Mouse (Mus musculus): ENCODE measurements at regions not wholly inside any gene's neighbourhood (a gene's known extent, or its start where the extent isn't known, plus 50 kb on each side); places are given as distances from the start of the nearest gene placed in this dataset. TPM values are rescaled to one million over a fixed set of nuclear protein-coding genes. Genes with fewer than 3 reads are reported as not detected.
"Not testable (repeated sequence)": the region's sequence is repeated elsewhere in the genome, so short reads cannot be mapped to it uniquely, and the experiment has no call there.

DNA sequence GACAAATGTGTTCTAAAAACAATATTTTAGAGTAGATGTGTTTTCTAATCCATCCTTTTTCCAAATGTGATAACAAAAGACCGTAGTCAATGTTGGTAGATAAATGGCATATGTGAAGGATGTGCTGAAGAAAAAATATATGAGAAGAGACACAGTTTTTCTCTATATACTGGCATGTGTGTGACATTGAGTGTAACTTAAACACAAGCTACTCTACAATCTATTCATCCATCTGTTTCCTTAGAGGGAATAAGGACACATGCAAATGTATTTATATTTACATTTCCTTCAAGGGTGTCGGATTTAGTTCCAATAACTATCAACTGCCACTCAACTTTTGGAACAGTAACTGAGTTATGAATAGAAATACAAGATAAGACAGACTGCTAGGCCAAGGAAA is 149.7 kb upstream of the Klhl1 start:
- no peaks in the 10 kb centered on the region for H3K4me1 ChIP-seq (replicated peaks; ENCODE audit: insufficient read depth, low read length)
- H3K27ac ChIP-seq = no peak overlapping the region
- H3K36me3 ChIP-seq (ENCODE audit: insufficient read depth, low read length) = no peaks in the 10 kb centered on the region
- TF ChIP-seq CTCF (IDR thresholded peaks at IDR 0.05; ENCODE audit: low read depth) = no peak
- DNase-seq (ENCODE audit: low spot score) (no peak), ATAC-seq (replicated peaks; ENCODE audit: low FRiP score, low read depth) (no peak)
- WGBS = 80% methylated on average over 2 of the region's 2 CpGs
- no peak overlapping the region for H3K4me2 ChIP-seq (ENCODE audit: low read length)
- H3K9ac ChIP-seq (ENCODE audit: low read depth, low read length) = no peak overlapping the region
- H3K4me3 ChIP-seq (replicated peaks; ENCODE audit: low read depth, low read length) = no peak overlapping the region
- H3K27me3 ChIP-seq (ENCODE audit: insufficient read depth, low read length) = no peaks in the 10 kb centered on the region
- no peaks in the 10 kb centered on the region for H3K9me3 ChIP-seq (replicated peaks; ENCODE audit: low read length)

DNA sequence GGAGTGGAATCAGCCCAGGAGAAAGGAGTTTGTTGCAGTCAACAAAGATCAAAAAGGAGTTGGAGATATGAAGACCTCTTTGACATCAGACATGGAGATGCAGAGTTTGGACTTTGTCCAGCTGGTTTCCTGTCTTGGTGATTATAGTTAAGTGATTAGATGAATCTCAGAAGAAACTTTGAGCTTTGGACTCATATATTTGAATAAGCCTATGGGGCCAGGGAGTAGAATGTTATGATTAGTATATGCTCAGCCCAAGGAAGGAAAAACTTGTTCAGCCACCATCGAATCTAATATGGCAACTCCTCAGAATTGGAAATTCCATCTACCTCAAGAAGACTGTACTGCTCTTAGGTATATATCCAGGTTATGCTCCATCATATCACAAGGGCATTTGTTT is 137.6 kb upstream of the Klhl1 start:
- no peaks in the 10 kb centered on the region for H3K4me1 ChIP-seq (replicated peaks; ENCODE audit: insufficient read depth, low read length)
- H3K36me3 ChIP-seq (ENCODE audit: insufficient read depth, low read length) = no peaks in the 10 kb centered on the region
- DNase-seq (ENCODE audit: low spot score) = no peak
- H3K27ac ChIP-seq = no peak overlapping the region
- no peak overlapping the region for H3K4me2 ChIP-seq (ENCODE audit: low read length)
- WGBS = 96% methylated on average over 1 of the region's 1 CpGs
- TF ChIP-seq CTCF (IDR thresholded peaks at IDR 0.05; ENCODE audit: low read depth) = no peak
- H3K9ac ChIP-seq (ENCODE audit: low read depth, low read length) = no peak overlapping the region
- H3K9me3 ChIP-seq (replicated peaks; ENCODE audit: low read length) = no peaks in the 10 kb centered on the region
- H3K4me3 ChIP-seq (replicated peaks; ENCODE audit: low read depth, low read length) = no peak overlapping the region
- ATAC-seq (replicated peaks; ENCODE audit: low FRiP score, low read depth) = no peak
- no peaks in the 10 kb centered on the region for H3K27me3 ChIP-seq (ENCODE audit: insufficient read depth, low read length)

DNA sequence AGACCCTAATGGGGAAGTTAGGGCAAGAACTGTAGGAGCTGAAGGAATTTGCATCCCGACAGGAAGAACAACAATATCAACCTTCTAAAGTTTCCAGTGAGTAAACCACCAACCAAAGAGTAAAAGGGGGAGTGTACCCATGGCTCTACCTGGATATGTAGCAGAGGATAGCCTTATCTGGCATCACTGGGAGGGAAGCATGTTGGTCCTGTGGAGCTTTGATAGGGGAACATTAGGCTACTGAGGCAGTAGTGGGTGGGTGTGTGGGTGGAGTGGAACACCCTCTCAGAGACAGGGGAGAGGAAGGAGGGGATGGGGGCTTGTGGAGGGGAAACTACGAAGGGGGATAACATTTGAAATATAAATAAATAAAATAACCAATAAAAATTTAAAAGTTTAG is 111.4 kb upstream of the Klhl1 start:
- Histone ChIP-seq H3K4me2 (ENCODE audit: low read length) (no peak overlapping the region), H3K9me3 (replicated peaks; ENCODE audit: low read length) (no peaks in the 10 kb centered on the region), H3K4me3 (replicated peaks; ENCODE audit: low read depth, low read length) (no peak overlapping the region), H3K4me1 (replicated peaks; ENCODE audit: insufficient read depth, low read length) (no peaks in the 10 kb centered on the region), H3K9ac (ENCODE audit: low read depth, low read length) (no peak overlapping the region), H3K27ac (no peak overlapping the region), H3K36me3 (ENCODE audit: insufficient read depth, low read length) (no peaks in the 10 kb centered on the region), H3K27me3 (ENCODE audit: insufficient read depth, low read length) (no peaks in the 10 kb centered on the region)
- no peak for DNase-seq (ENCODE audit: low spot score)
- no peak for TF ChIP-seq CTCF (IDR thresholded peaks at IDR 0.05; ENCODE audit: low read depth)
- WGBS = 79% methylated on average over 2 of the region's 2 CpGs
- no peak for ATAC-seq (replicated peaks; ENCODE audit: low FRiP score, low read depth)

DNA sequence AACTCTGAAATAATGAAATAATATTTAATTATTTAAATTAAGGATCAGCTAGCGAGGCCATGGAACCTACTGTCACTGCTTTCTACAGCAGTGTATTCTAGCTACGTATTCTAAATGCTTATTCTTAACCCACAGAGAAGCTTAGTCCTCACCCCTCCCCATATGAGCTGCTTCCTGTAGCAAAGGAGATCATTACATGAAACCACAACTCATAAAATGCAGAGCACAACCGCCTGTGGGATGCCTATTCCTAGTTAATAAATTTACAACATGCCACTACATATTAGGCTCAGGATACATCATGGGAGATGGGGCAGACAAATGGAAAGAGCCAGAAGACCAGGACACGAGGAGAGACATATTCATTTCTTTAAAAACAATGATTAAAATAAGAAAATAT is 87.8 kb upstream of the Klhl1 start:
- 60% methylated on average over 4 of the region's 4 CpGs for WGBS
- no peaks in the 10 kb centered on the region for H3K4me1 ChIP-seq (replicated peaks; ENCODE audit: insufficient read depth, low read length)
- no peak for TF ChIP-seq CTCF (IDR thresholded peaks at IDR 0.05; ENCODE audit: low read depth)

DNA sequence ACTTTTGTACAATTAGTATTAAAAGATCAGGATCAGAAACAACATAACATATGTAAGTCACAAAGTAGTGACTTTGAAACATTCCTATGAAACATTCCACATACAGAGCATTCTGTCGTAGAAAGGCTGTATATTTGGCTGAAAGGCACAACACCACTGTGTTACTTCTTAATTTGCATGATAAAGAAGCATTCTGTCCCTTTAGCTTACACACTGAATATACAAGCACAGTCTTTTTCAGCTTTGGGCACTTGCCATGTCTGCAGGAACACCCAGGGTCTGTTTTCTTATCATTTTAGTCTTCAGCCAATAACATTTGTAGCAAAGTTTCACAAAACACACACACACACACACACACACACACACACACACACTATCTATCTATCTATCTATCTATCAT is 82.2 kb upstream of the Klhl1 start:
- H3K4me2 ChIP-seq (ENCODE audit: low read length); H3K27me3 ChIP-seq (ENCODE audit: insufficient read depth, low read length); H3K27ac ChIP-seq; DNase-seq (ENCODE audit: low spot score); ATAC-seq (replicated peaks; ENCODE audit: low FRiP score, low read depth); H3K4me3 ChIP-seq (replicated peaks; ENCODE audit: low read depth, low read length); H3K9me3 ChIP-seq (replicated peaks; ENCODE audit: low read length); H3K36me3 ChIP-seq (ENCODE audit: insufficient read depth, low read length); H3K4me1 ChIP-seq (replicated peaks; ENCODE audit: insufficient read depth, low read length); H3K9ac ChIP-seq (ENCODE audit: low read depth, low read length): not testable (repeated sequence)
- 67% methylated on average over 1 of the region's 1 CpGs for WGBS

More for the DNA sequence above, 87.8 kb upstream of the Klhl1 start:
- Histone ChIP-seq H3K36me3 (ENCODE audit: insufficient read depth, low read length) (no peaks in the 10 kb centered on the region), H3K9ac (ENCODE audit: low read depth, low read length) (no peak overlapping the region), H3K9me3 (replicated peaks; ENCODE audit: low read length) (no peaks in the 10 kb centered on the region), H3K27me3 (ENCODE audit: insufficient read depth, low read length) (no peaks in the 10 kb centered on the region), H3K4me3 (replicated peaks; ENCODE audit: low read depth, low read length) (no peak overlapping the region), H3K27ac (no peak overlapping the region), H3K4me2 (ENCODE audit: low read length) (no peak overlapping the region)
- DNase-seq (ENCODE audit: low spot score) (no peak), ATAC-seq (replicated peaks; ENCODE audit: low FRiP score, low read depth) (no peak)

DNA sequence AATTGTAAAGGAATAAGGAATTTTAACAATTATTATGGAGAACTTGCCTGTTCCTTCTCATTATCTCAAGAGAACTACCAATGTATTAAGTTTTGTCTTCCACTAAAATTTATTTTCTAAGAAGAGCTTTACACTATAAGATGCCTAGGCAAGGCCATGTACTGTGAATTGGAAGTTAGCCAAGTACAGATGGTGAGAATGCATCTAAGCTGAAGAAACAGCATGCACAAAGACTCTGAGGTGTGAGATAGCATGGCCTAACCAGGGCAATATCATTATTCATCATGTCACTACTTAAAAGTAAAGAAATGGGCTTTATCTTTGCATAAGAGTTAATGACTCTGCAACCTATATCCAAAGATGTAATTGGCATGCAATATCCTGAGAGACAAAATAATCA is 73.1 kb upstream of the Klhl1 start:
- DNase-seq (ENCODE audit: low spot score) = no peak
- no peak overlapping the region for H3K9ac ChIP-seq (ENCODE audit: low read depth, low read length)
- H3K9me3 ChIP-seq (replicated peaks; ENCODE audit: low read length) = no peaks in the 10 kb centered on the region
- H3K4me2 ChIP-seq (ENCODE audit: low read length) = no peak overlapping the region
- no peak overlapping the region for H3K27ac ChIP-seq
- no peaks in the 10 kb centered on the region for H3K36me3 ChIP-seq (ENCODE audit: insufficient read depth, low read length)
- ATAC-seq (replicated peaks; ENCODE audit: low FRiP score, low read depth) = no peak
- no peaks in the 10 kb centered on the region for H3K27me3 ChIP-seq (ENCODE audit: insufficient read depth, low read length)
- no peak for TF ChIP-seq CTCF (IDR thresholded peaks at IDR 0.05; ENCODE audit: low read depth)
- no peaks in the 10 kb centered on the region for H3K4me1 ChIP-seq (replicated peaks; ENCODE audit: insufficient read depth, low read length)
- no peak overlapping the region for H3K4me3 ChIP-seq (replicated peaks; ENCODE audit: low read depth, low read length)

Small RNA genes in the stretch of these regions (microRNA-seq; reads per million reads assigned to microRNA genes)
- gene Gm27441 = not detected

All from kidney, postnatal 0 days (tissue).